Mouse (Mus musculus): ENCODE measurements at regions not wholly inside any gene's neighbourhood (a gene's known extent, or its start where the extent isn't known, plus 50 kb on each side); places are given as distances from the start of the nearest gene placed in this dataset.
"Not testable (repeated sequence)": the region's sequence is repeated elsewhere in the genome, so short reads cannot be mapped to it uniquely, and the experiment has no call there.

DNA sequence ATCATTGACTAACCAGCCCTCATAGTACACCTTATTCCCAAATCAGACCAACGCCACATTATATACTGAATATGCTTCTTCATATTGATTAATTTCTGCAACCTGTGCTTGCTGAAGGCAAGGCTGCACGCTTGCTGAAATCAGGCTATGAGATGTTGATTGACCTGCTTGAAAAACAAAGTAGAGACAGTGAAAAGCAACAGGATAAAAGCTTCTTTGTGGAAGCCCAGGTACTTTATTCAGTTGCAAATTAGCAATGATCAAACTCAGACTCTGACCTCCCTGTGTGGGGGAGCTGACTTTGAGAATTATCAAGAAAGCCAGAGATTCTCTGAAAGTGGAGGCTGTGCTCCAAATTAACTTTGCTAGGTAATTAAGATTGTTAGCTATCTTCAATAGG is 695.7 kb downstream of the Nxph1 start:
- TF ChIP-seq CTCF, EP300 (IDR thresholded peaks at IDR 0.05; ENCODE audit: low read depth): not testable (repeated sequence)
